Mouse (Mus musculus): ENCODE results near the gene Amigo2. TPM values are rescaled to one million over a fixed set of nuclear protein-coding genes. Genes with fewer than 3 reads are reported as not detected.
A peak's percentile ranks its signal among the peaks of the same experiment; 100 is the strongest.

Amigo2 gene
- polyA plus RNA-seq, 1 experiment from 2014 or later: 4.4 TPM

DNA sequence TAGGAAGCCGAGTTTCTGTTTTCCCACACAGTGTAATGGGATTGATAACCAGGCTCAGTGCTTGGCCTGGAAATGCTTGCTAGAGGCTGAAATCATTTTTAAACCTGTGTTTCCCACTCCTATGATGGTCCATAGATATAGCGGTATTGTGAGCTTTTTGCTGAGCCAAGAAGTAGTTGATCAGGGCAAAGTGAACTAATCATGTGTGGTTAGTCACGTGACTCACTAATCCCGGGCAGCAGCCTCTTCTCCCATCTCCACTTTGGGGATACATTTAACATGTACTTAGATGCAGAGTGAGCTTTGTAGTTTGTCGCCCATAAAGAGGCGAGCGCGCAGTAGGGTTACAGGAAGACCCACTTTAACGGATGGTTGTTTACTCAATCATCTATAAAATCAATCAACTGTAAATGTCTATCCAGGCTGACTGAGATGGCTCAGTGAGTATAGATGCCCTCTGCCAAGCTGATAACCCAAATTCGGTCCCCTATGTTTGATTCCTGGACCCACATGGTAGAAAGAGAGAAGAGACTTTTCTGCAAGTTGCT is 38.7 kb upstream of the Amigo2 start:
- no peaks in the 10 kb centered on the region for H3K36me3 ChIP-seq (ENCODE audit: control insufficient read depth, insufficient read depth, low read length)
- no peak overlapping the region for H3K27ac ChIP-seq (replicated peaks; ENCODE audit: low read depth, low read length)
- 86% methylated on average over 10 of the region's 10 CpGs for WGBS
- H3K4me2 ChIP-seq (ENCODE audit: low read depth, severe bottlenecking): no peak overlapping the region
- H3K9ac ChIP-seq (ENCODE audit: low read length): no peak overlapping the region
- H3K9me3 ChIP-seq (ENCODE audit: control insufficient read depth, low read length): no peaks in the 10 kb centered on the region
- DNase-seq (ENCODE audit: low spot score) (no peak), ATAC-seq (ENCODE audit: insufficient number of reproducible peaks, low FRiP score, low TSS enrichment, low read depth) (no peak)
- H3K27me3 ChIP-seq (ENCODE audit: control insufficient read depth, insufficient read depth, low read length): no peaks in the 10 kb centered on the region
- no peak overlapping the region for H3K4me3 ChIP-seq (ENCODE audit: low read depth, low read length)
- peaks cover 2% of the 10 kb centered on the region; the same call in 1 of the 2 replicates for H3K4me1 ChIP-seq (ENCODE audit: control insufficient read depth, insufficient read depth, low read length)

DNA sequence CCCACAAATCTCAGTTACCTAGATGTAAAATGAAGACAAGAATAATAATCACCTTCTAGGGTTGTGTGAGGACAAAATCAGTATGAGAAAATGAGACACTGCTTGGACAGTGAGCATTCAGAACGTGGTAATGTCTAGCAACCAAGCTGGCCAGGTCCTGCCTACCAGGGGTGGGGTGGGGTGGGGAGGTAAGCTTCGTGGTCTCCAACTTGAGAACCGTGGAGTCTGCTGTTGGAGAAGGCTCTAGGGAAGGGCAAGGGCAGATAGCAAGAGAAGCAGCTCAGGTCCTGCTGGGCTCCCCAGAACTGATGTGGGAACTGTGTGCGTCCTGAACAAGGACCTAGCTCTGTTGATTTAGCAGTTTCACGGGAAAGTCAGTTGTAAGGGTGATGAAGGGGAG is 37.1 kb upstream of the Amigo2 start:
- Histone ChIP-seq H3K4me3 (ENCODE audit: low read depth, low read length) (no peak overlapping the region), H3K27me3 (ENCODE audit: control insufficient read depth, insufficient read depth, low read length) (no peaks in the 10 kb centered on the region), H3K9ac (ENCODE audit: low read length) (no peak overlapping the region), H3K9me3 (ENCODE audit: control insufficient read depth, low read length) (no peaks in the 10 kb centered on the region), H3K27ac (replicated peaks; ENCODE audit: low read depth, low read length) (no peak overlapping the region), H3K4me2 (ENCODE audit: low read depth, severe bottlenecking) (no peak overlapping the region), H3K4me1 (ENCODE audit: control insufficient read depth, insufficient read depth, low read length) (peaks cover 8% of the 10 kb centered on the region; the same call in 1 of the 2 replicates), H3K36me3 (ENCODE audit: control insufficient read depth, insufficient read depth, low read length) (no peaks in the 10 kb centered on the region)
- ATAC-seq (ENCODE audit: insufficient number of reproducible peaks, low FRiP score, low TSS enrichment, low read depth) (no peak), DNase-seq (ENCODE audit: low spot score) (no peak)
- 80% methylated on average over 5 of the region's 5 CpGs for WGBS

DNA sequence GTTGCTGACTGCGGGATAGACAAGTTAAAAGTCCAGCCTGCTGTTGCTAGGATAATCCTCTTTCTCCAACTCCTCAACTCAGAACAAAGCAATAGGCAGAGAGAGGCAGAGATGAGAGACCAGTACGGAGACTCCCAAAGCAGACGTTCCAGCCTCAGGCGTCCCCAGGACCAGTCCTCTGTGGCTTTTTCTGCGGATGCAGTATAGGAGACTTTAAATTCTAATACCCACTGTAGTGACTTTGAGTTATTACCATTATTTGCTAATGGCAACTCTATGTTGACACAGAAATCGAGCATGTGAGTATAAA is 35.4 kb upstream of the Amigo2 start:
- H3K27me3 ChIP-seq (ENCODE audit: control insufficient read depth, insufficient read depth, low read length): no peaks in the 10 kb centered on the region
- peaks cover 8% of the 10 kb centered on the region; the same call in 1 of the 2 replicates for H3K4me1 ChIP-seq (ENCODE audit: control insufficient read depth, insufficient read depth, low read length)
- H3K4me3 ChIP-seq (ENCODE audit: low read depth, low read length): no peak overlapping the region
- WGBS: 82% methylated on average over 6 of the region's 6 CpGs
- H3K9me3 ChIP-seq (ENCODE audit: control insufficient read depth, low read length): no peaks in the 10 kb centered on the region
- H3K9ac ChIP-seq (ENCODE audit: low read length): no peak overlapping the region
- no peak overlapping the region for H3K4me2 ChIP-seq (ENCODE audit: low read depth, severe bottlenecking)
- ATAC-seq (ENCODE audit: insufficient number of reproducible peaks, low FRiP score, low TSS enrichment, low read depth) (no peak), DNase-seq (ENCODE audit: low spot score) (no peak)
- no peaks in the 10 kb centered on the region for H3K36me3 ChIP-seq (ENCODE audit: control insufficient read depth, insufficient read depth, low read length)
- no peak overlapping the region for H3K27ac ChIP-seq (replicated peaks; ENCODE audit: low read depth, low read length)

DNA sequence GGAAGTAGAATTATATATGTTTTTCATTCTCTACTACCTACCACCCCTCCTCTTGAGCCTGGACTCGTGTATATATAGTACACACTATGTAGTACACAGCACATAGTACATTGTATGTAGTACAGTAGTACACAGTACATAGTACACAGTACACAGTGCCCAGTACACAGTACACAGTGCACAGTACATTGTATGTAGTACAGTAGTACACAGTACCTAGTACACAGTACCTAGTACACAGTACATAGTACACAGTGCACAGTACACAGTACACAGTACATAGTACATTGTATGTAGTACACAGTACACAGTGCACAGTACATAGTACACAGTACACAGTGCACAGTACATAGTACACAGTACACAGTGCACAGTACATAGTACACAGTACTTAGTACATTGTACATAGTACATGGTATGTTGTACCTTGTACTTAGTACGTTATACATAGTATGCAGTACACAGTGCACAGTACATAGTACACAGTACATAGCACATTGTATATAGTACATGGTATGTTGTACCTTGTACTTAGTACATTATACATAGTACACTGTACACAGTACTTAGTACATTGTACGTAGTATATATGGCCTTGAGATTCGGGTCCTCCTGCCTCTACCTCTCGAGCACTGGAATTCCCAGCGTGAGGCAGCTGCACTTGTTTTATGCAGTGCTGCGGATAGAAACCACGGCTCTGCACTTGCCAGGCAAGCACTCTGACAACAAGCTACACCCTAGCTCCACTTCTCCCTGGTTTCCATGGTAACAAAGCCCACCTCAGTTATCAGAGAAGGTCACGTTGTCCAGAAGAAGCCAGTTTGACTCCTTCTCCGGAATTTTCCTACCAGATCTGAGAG is 34.9 kb upstream of the Amigo2 start:
- H3K27ac ChIP-seq (replicated peaks; ENCODE audit: low read depth, low read length): no peak overlapping the region
- no peaks in the 10 kb centered on the region for H3K9me3 ChIP-seq (ENCODE audit: control insufficient read depth, low read length)
- WGBS: 70% methylated on average over 10 of the region's 10 CpGs
- H3K4me3 ChIP-seq (ENCODE audit: low read depth, low read length): no peak overlapping the region
- no peak for DNase-seq (ENCODE audit: low spot score)
- H3K9ac ChIP-seq (ENCODE audit: low read length): no peak overlapping the region
- peaks cover 8% of the 10 kb centered on the region; the same call in 1 of the 2 replicates for H3K4me1 ChIP-seq (ENCODE audit: control insufficient read depth, insufficient read depth, low read length)
- no peaks in the 10 kb centered on the region for H3K36me3 ChIP-seq (ENCODE audit: control insufficient read depth, insufficient read depth, low read length)
- no peaks in the 10 kb centered on the region for H3K27me3 ChIP-seq (ENCODE audit: control insufficient read depth, insufficient read depth, low read length)
- H3K4me2 ChIP-seq (ENCODE audit: low read depth, severe bottlenecking): no peak overlapping the region
- 0 out of 2 replicates have a peak, but pooled peaks have one; percentile 39 for ATAC-seq (ENCODE audit: insufficient number of reproducible peaks, low FRiP score, low TSS enrichment, low read depth)

DNA sequence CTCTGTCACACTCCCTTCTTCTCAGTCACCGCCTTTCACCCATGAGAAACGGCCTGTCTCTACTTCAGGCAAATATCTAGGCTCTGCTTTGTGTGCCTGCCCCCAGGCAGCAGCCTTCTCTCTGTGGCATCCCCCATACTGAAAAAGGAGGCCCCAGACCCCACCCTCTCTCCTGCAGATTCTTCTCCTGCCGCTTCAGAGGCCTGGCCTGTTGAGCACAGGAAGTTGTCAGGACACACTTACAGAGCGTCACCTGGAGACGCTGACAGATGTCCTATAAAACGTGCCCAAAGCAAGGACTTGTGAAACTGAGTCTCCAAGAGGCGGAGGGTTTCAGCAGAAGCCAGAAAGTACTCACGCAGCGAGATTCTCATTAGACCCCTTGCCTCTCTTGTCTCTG is 33.7 kb upstream of the Amigo2 start:
- DNase-seq (ENCODE audit: low spot score): no peak
- H3K4me3 ChIP-seq (ENCODE audit: low read depth, low read length): no peak overlapping the region

DNA sequence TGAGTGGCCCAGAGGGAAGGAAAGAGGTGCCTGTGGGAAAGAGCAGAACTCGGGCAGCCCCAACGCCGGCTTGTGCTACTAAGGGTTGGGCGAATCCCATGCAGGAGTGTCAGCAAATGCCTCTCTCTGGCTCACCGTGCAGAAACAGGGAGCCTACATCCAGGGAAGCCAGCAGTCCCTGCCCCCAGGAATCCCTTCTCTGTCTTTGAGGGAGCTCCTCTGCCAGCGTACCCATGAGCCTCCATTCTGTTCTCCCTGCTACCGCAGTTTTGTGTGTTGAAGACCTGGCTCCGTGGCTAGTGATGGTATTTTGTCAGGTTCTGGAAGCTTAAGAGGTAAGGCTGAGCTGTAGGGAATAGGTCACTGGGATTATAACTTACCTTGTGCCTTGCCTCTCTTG is 33.0 kb upstream of the Amigo2 start:
- Histone ChIP-seq H3K4me2 (ENCODE audit: low read depth, severe bottlenecking) (no peak overlapping the region), H3K9ac (ENCODE audit: low read length) (no peak overlapping the region), H3K4me1 (ENCODE audit: control insufficient read depth, insufficient read depth, low read length) (peaks cover 18% of the 10 kb centered on the region), H3K36me3 (ENCODE audit: control insufficient read depth, insufficient read depth, low read length) (no peaks in the 10 kb centered on the region), H3K4me3 (ENCODE audit: low read depth, low read length) (no peak overlapping the region), H3K27ac (replicated peaks; ENCODE audit: low read depth, low read length) (no peak overlapping the region), H3K27me3 (ENCODE audit: control insufficient read depth, insufficient read depth, low read length) (no peaks in the 10 kb centered on the region), H3K9me3 (ENCODE audit: control insufficient read depth, low read length) (no peaks in the 10 kb centered on the region)
- 81% methylated on average over 8 of the region's 8 CpGs for WGBS
- DNase-seq (ENCODE audit: low spot score): no peak
- ATAC-seq (ENCODE audit: insufficient number of reproducible peaks, low FRiP score, low TSS enrichment, low read depth): no peak

More for the DNA sequence above, 33.7 kb upstream of the Amigo2 start:
- Histone ChIP-seq H3K36me3 (ENCODE audit: control insufficient read depth, insufficient read depth, low read length) (no peaks in the 10 kb centered on the region), H3K9ac (ENCODE audit: low read length) (no peak overlapping the region), H3K4me2 (ENCODE audit: low read depth, severe bottlenecking) (no peak overlapping the region), H3K9me3 (ENCODE audit: control insufficient read depth, low read length) (no peaks in the 10 kb centered on the region), H3K27me3 (ENCODE audit: control insufficient read depth, insufficient read depth, low read length) (no peaks in the 10 kb centered on the region), H3K27ac (replicated peaks; ENCODE audit: low read depth, low read length) (no peak overlapping the region), H3K4me1 (ENCODE audit: control insufficient read depth, insufficient read depth, low read length) (peaks cover 15% of the 10 kb centered on the region)
- no peak for ATAC-seq (ENCODE audit: insufficient number of reproducible peaks, low FRiP score, low TSS enrichment, low read depth)
- WGBS: 34% methylated on average over 9 of the region's 9 CpGs

DNA sequence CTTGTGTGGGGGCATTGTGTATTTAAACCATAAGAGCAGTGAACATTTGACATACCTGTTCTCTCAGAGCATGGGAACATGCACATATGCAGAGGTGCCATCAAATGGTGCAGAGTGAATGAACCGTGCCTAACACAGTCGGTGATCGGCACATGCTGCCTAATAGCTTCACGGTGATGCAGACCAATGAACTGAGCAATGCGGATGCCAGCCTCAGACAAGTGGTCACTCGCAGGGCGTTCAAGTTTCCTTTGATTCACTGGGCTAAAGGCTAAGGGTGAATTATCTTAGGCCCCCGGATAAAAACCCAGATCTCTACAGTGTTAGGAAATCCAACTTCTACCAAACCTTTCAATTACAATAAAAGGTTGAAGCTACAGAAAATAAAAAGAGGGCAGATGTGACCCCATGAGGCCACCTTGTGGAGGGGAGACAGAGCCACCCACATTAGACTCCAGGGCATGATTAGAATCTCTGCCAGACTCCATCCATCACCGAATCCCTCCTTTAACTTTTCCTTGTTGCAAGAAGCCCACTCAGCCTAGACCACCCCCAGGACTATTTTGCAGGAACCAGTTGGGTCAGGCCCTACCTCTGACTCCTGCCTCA is 31.4 kb upstream of the Amigo2 start:
- H3K27me3 ChIP-seq (ENCODE audit: control insufficient read depth, insufficient read depth, low read length): no peaks in the 10 kb centered on the region
- WGBS: 89% methylated on average over 9 of the region's 9 CpGs
- H3K4me1 ChIP-seq (ENCODE audit: control insufficient read depth, insufficient read depth, low read length): peaks cover 18% of the 10 kb centered on the region
- DNase-seq (ENCODE audit: low spot score) (no peak), ATAC-seq (ENCODE audit: insufficient number of reproducible peaks, low FRiP score, low TSS enrichment, low read depth) (no peak)
- H3K9ac ChIP-seq (ENCODE audit: low read length): no peak overlapping the region
- no peaks in the 10 kb centered on the region for H3K36me3 ChIP-seq (ENCODE audit: control insufficient read depth, insufficient read depth, low read length)
- no peaks in the 10 kb centered on the region for H3K9me3 ChIP-seq (ENCODE audit: control insufficient read depth, low read length)
- H3K4me3 ChIP-seq (ENCODE audit: low read depth, low read length): no peak overlapping the region
- no peak overlapping the region for H3K27ac ChIP-seq (replicated peaks; ENCODE audit: low read depth, low read length)
- no peak overlapping the region for H3K4me2 ChIP-seq (ENCODE audit: low read depth, severe bottlenecking)

DNA sequence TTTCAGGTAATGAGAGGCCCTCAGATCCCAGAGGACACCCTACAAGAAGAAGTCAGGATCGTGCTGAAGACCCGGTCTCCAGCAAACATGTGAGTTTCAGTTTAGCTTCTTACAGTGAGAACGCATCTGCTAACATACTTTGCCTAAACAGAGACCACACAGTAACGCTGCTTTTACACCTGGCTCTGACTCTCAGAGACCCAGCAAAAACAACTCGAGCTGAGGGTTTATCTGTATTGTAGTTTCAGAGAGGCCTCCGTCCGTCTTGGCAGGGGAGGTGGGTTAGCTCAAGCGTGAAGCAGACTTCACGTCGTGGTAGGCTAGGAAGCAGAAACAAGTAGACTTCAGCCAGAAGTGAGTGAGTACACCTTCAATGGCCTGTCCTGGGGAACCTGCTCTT is 30.2 kb upstream of the Amigo2 start:
- H3K4me2 ChIP-seq (ENCODE audit: low read depth, severe bottlenecking): no peak overlapping the region
- H3K4me3 ChIP-seq (ENCODE audit: low read depth, low read length): no peak overlapping the region
- H3K9ac ChIP-seq (ENCODE audit: low read length): no peak overlapping the region
- no peaks in the 10 kb centered on the region for H3K36me3 ChIP-seq (ENCODE audit: control insufficient read depth, insufficient read depth, low read length)
- H3K27ac ChIP-seq (replicated peaks; ENCODE audit: low read depth, low read length): no peak overlapping the region
- peaks cover 18% of the 10 kb centered on the region for H3K4me1 ChIP-seq (ENCODE audit: control insufficient read depth, insufficient read depth, low read length)
- H3K27me3 ChIP-seq (ENCODE audit: control insufficient read depth, insufficient read depth, low read length): no peaks in the 10 kb centered on the region
- DNase-seq (ENCODE audit: low spot score) (peak; percentile 34), ATAC-seq (ENCODE audit: insufficient number of reproducible peaks, low FRiP score, low TSS enrichment, low read depth) (no peak)
- WGBS: 50% methylated on average over 10 of the region's 10 CpGs
- H3K9me3 ChIP-seq (ENCODE audit: control insufficient read depth, low read length): no peaks in the 10 kb centered on the region

Measured in limb, embryonic 11.5 days (tissue).